Comparison of ENCODE assay signal across 20 mouse cellular contexts in the genomic region with DNA sequence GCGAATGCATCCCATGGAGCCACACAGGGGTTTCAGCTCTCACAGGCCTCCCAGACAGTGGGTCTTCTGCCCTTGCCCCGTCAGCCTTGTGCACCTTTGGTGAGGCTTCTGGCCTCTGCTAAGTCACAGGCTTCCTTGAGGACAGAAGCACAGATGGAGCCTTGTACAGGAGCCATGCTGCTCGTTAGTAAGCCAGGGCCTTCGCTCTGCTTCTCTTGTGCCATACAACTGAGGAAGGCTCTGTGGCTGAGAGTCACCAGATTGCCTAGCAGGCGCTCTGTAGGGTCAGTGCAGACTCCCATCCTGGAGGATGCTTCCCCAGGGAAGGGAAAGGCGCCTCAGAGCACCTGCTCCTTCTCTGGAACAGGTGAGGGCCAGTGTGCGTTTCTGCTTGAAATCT. TPM values are rescaled to one million over a fixed set of nuclear protein-coding genes. Genes with fewer than 3 reads are reported as not detected.
DNase-seq lines count a peak whose midpoint lies in the region; ATAC-seq and TF ChIP-seq lines count a peak whose summit lies in the region.
"Had no signal": no experiment of that assay in that cellular context is flagged by ENCODE, and none has a peak within 500 bp of the region (broad histone marks: within the 10 kb centered on the region; RNA-seq: fewer than 3 reads in every experiment).

No protein-coding gene starts in this region.

- peaks cover 8% of the 10 kb centered on the region; the same call in 1 of the 2 replicates for H3K4me1 ChIP-seq in forebrain, embryonic 12.5 days
- H3K4me1 ChIP-seq in forebrain, embryonic 11.5 days (replicated peaks; ENCODE audit: control insufficient read depth, insufficient read depth, low read length): no peaks in the 10 kb centered on the region
- 0 out of 2 replicates have a peak, but pooled peaks cover 7% of the 10 kb centered on the region for H3K4me1 ChIP-seq in hindbrain, embryonic 12.5 days
- no peaks in the 10 kb centered on the region for H3K4me1 ChIP-seq in hindbrain, postnatal 0 days (ENCODE audit: insufficient read depth, low read length)
- no peaks in the 10 kb centered on the region; the same call in 1 of the 2 replicates for H3K4me1 ChIP-seq in forebrain, embryonic 14.5 days (ENCODE audit: control insufficient read depth, insufficient read depth, low read length)
- H3K4me1 ChIP-seq: embryonic facial prominence, embryonic 13.5 days; limb, embryonic 15.5 days; liver, embryonic 15.5 days had no signal

- H3K27ac ChIP-seq in forebrain, embryonic 12.5 days: peak overlapping the region; percentile 32; the same call in 1 of the 2 replicates
- H3K27ac ChIP-seq in forebrain, embryonic 11.5 days (ENCODE audit: low read depth, low read length): no peak overlapping the region
- H3K27ac ChIP-seq in hindbrain, embryonic 12.5 days: peak overlapping the region; percentile 17; the same call in 1 of the 2 replicates
- H3K27ac ChIP-seq in hindbrain, postnatal 0 days: no peak overlapping the region
- H3K27ac ChIP-seq in forebrain, embryonic 14.5 days (ENCODE audit: low read depth, low read length): peak overlapping the region; percentile 48
- H3K27ac ChIP-seq: embryonic facial prominence, embryonic 13.5 days; heart, embryonic 15.5 days; kidney, postnatal 0 days; limb, embryonic 15.5 days; liver, embryonic 15.5 days; lung, embryonic 15.5 days had no signal

- no peak for DNase-seq in forebrain, embryonic 11.5 days (ENCODE audit: low spot score)
- no peak for DNase-seq in hindbrain, postnatal 0 days (ENCODE audit: low spot score)
- peak; percentile 63 for DNase-seq in brain, adult 2 months (ENCODE audit: low read depth, low spot score)
- no peak for DNase-seq in forebrain, embryonic 14.5 days (ENCODE audit: low spot score)
- DNase-seq: adrenal gland, adult 8-10 months; gastrocnemius, postnatal 14 days; kidney, adult 2 months; left cerebral cortex, postnatal 4 days; thymus, adult 2 months had no signal

- no peaks in the 10 kb centered on the region for H3K27me3 ChIP-seq in forebrain, embryonic 12.5 days
- no peaks in the 10 kb centered on the region for H3K27me3 ChIP-seq in forebrain, embryonic 11.5 days (ENCODE audit: control insufficient read depth, insufficient read depth, low read length)
- no peaks in the 10 kb centered on the region for H3K27me3 ChIP-seq in hindbrain, embryonic 12.5 days
- H3K27me3 ChIP-seq in hindbrain, postnatal 0 days (ENCODE audit: insufficient read depth, low read length): no peaks in the 10 kb centered on the region
- H3K27me3 ChIP-seq in forebrain, embryonic 14.5 days (replicated peaks; ENCODE audit: control insufficient read depth, insufficient read depth, low read length): no peaks in the 10 kb centered on the region
- H3K27me3 ChIP-seq: CH12.LX; embryonic facial prominence, embryonic 13.5 days; heart, embryonic 15.5 days; limb, embryonic 15.5 days; liver, embryonic 15.5 days; lung, embryonic 15.5 days; megakaryocyte, embryonic 14.5 days had no signal

- no peak overlapping the region; the same call in 1 of the 2 replicates for H3K9ac ChIP-seq in forebrain, embryonic 12.5 days
- no peak overlapping the region for H3K9ac ChIP-seq in forebrain, embryonic 11.5 days (ENCODE audit: low read length)
- peak overlapping the region; percentile 5; the same call in 1 of the 2 replicates for H3K9ac ChIP-seq in hindbrain, embryonic 12.5 days
- no peak overlapping the region for H3K9ac ChIP-seq in hindbrain, postnatal 0 days (replicated peaks; ENCODE audit: low read length)
- H3K9ac ChIP-seq in forebrain, embryonic 14.5 days (ENCODE audit: low read length): no peak overlapping the region
- H3K9ac ChIP-seq: embryonic facial prominence, embryonic 13.5 days; heart, embryonic 15.5 days; limb, embryonic 15.5 days; liver, embryonic 15.5 days; lung, embryonic 15.5 days had no signal

- no peak for TF ChIP-seq CTCF in hindbrain, postnatal 0 days (IDR thresholded peaks at IDR 0.05; ENCODE audit: low read depth)

- H3K4me2 ChIP-seq in forebrain, embryonic 12.5 days: no peak overlapping the region
- no peak overlapping the region for H3K4me2 ChIP-seq in forebrain, embryonic 11.5 days (ENCODE audit: low read depth, low read length, severe bottlenecking)
- no peak overlapping the region for H3K4me2 ChIP-seq in hindbrain, embryonic 12.5 days (replicated peaks)
- H3K4me2 ChIP-seq in hindbrain, postnatal 0 days (ENCODE audit: low read depth, low read length): no peak overlapping the region
- no peak overlapping the region for H3K4me2 ChIP-seq in forebrain, embryonic 14.5 days (ENCODE audit: low read length)
- H3K4me2 ChIP-seq: embryonic facial prominence, embryonic 13.5 days; heart, embryonic 15.5 days; limb, embryonic 15.5 days; liver, embryonic 15.5 days; lung, embryonic 15.5 days had no signal

- 73% methylated on average over 7 of the region's 7 CpGs for WGBS in forebrain, embryonic 12.5 days
- 78% methylated on average over 7 of the region's 7 CpGs for WGBS in forebrain, embryonic 11.5 days
- WGBS in hindbrain, embryonic 12.5 days: 89% methylated on average over 7 of the region's 7 CpGs
- WGBS in hindbrain, postnatal 0 days: 71% methylated on average over 7 of the region's 7 CpGs
- 65% methylated on average over 7 of the region's 7 CpGs for WGBS in forebrain, embryonic 14.5 days

- H3K9me3 ChIP-seq in forebrain, embryonic 12.5 days: no peaks in the 10 kb centered on the region
- H3K9me3 ChIP-seq in forebrain, embryonic 11.5 days (ENCODE audit: control insufficient read depth, low read length): no peaks in the 10 kb centered on the region
- H3K9me3 ChIP-seq in hindbrain, embryonic 12.5 days (replicated peaks): no peaks in the 10 kb centered on the region
- no peaks in the 10 kb centered on the region for H3K9me3 ChIP-seq in hindbrain, postnatal 0 days (ENCODE audit: low read length)
- H3K9me3 ChIP-seq in forebrain, embryonic 14.5 days (replicated peaks; ENCODE audit: control insufficient read depth, low read length): no peaks in the 10 kb centered on the region
- H3K9me3 ChIP-seq: embryonic facial prominence, embryonic 13.5 days; heart, embryonic 15.5 days; limb, embryonic 15.5 days; liver, embryonic 15.5 days; lung, embryonic 15.5 days; megakaryocyte, embryonic 14.5 days had no signal

- H3K4me3 ChIP-seq in forebrain, embryonic 12.5 days (replicated peaks): no peak overlapping the region
- no peak overlapping the region for H3K4me3 ChIP-seq in forebrain, embryonic 11.5 days (ENCODE audit: low read depth, low read length)
- H3K4me3 ChIP-seq in hindbrain, embryonic 12.5 days: no peak overlapping the region
- no peak overlapping the region for H3K4me3 ChIP-seq in hindbrain, postnatal 0 days (ENCODE audit: low read length)
- H3K4me3 ChIP-seq in forebrain, embryonic 14.5 days (ENCODE audit: low read depth, low read length): no peak overlapping the region
- H3K4me3 ChIP-seq: embryonic facial prominence, embryonic 13.5 days; heart, embryonic 15.5 days; limb, embryonic 15.5 days; liver, embryonic 15.5 days; lung, embryonic 15.5 days; megakaryocyte, embryonic 14.5 days had no signal

- H3K36me3 ChIP-seq in forebrain, embryonic 12.5 days (replicated peaks): peaks cover 36% of the 10 kb centered on the region
- no peaks in the 10 kb centered on the region; the same call in 1 of the 2 replicates for H3K36me3 ChIP-seq in forebrain, embryonic 11.5 days (ENCODE audit: control insufficient read depth, insufficient read depth, low read length)
- peaks cover 42% of the 10 kb centered on the region for H3K36me3 ChIP-seq in hindbrain, embryonic 12.5 days
- peaks cover 33% of the 10 kb centered on the region for H3K36me3 ChIP-seq in hindbrain, postnatal 0 days (ENCODE audit: insufficient read depth, low read length)
- peaks cover 46% of the 10 kb centered on the region for H3K36me3 ChIP-seq in forebrain, embryonic 14.5 days (ENCODE audit: control insufficient read depth, insufficient read depth, low read length)
- H3K36me3 ChIP-seq: lung, embryonic 15.5 days had no signal

- no peak for ATAC-seq in forebrain, embryonic 12.5 days (ENCODE audit: low FRiP score)
- no peak for ATAC-seq in forebrain, embryonic 11.5 days (replicated peaks; ENCODE audit: low FRiP score)
- no peak for ATAC-seq in hindbrain, embryonic 12.5 days (ENCODE audit: low FRiP score)
- ATAC-seq in hindbrain, postnatal 0 days: no peak
- no peak for ATAC-seq in forebrain, embryonic 14.5 days
- ATAC-seq in granulocyte monocyte progenitor cell, adult 5-6 weeks (replicated peaks; ENCODE audit: poor library complexity, severe bottlenecking): no peak

RNA-seq across cellular contexts. Expression of a gene that starts 36.0 kb away (rescaled TPM):
- 89.2 and 91.5 TPM in 2 replicates for polyA plus RNA-seq in forebrain, embryonic 12.5 days (2016; fragmentation: Nextera tagmentation; extraction: Ambion mirVana)
- polyA plus RNA-seq in forebrain, embryonic 11.5 days (2014; fragmentation: Nextera tagmentation; extraction: Ambion mirVana): 74.9 and 75.2 TPM in 2 replicates
- polyA plus RNA-seq in hindbrain, embryonic 12.5 days (2016; fragmentation: Nextera tagmentation; extraction: Ambion mirVana): 98.2 and 101 TPM in 2 replicates
- 92.1 and 106 TPM in 2 replicates for total RNA-seq in hindbrain, postnatal 0 days (2014; rRNA removed)
- polyA plus RNA-seq in hindbrain, postnatal 0 days (2015; fragmentation: Nextera tagmentation; extraction: Ambion mirVana): 85.6 and 86.8 TPM in 2 replicates
- 91.0 and 95.1 TPM in 2 replicates for polyA plus RNA-seq in forebrain, embryonic 14.5 days (2014; fragmentation: Nextera tagmentation; extraction: Ambion mirVana)
- 72.4 and 76.4 TPM in 2 replicates for total RNA-seq in granulocyte monocyte progenitor cell, adult 5-6 weeks (2014; fragmentation: Nextera tagmentation)
- total RNA-seq in granulocyte monocyte progenitor cell, adult 5-6 weeks (2017): 45.1 and 57.0 TPM in 2 replicates

Comparison
In these comparisons a context has a peak if more than half of its experiments do, and no peak if none do; other contexts are left out.
1. H3K27ac ChIP-seq: peak in forebrain, embryonic 12.5 days (single experiment), hindbrain, embryonic 12.5 days (single experiment) and forebrain, embryonic 14.5 days (single experiment); none in forebrain, embryonic 11.5 days (single experiment) and hindbrain, postnatal 0 days (single experiment).